Mouse (Mus musculus) MEL (cell line): ENCODE results near the gene Heatr5a.

Experiments
- CTCF ChIP-seq, 3 experiments: IDR thresholded peaks in 2 of 3; conservative IDR thresholded peaks in 1 of 3; 2 replicates each; pipeline ENCODE4 v1.5.1; 2011 to 2012; ENCODE audit warnings: low read length in 3 of 3, low read depth in 2 of 3, mild to moderate bottlenecking in 2 of 3, improper control_type of control experiment in 1 of 3, inconsistent platforms in 1 of 3, mixed read lengths in 1 of 3, moderate library complexity in 1 of 3; ENCODE audit not compliant: control insufficient read depth in 1 of 3, insufficient read depth in 1 of 3, poor library complexity in 1 of 3, severe bottlenecking in 1 of 3
- E2F4 ChIP-seq: IDR thresholded peaks from 2 replicates; pipeline ENCODE4 v1.6.1; 2011; ENCODE audit warnings: low read depth, low read length, improper control_type of control experiment, borderline replicate concordance
- EP300 ChIP-seq, 2 experiments: IDR thresholded peaks; 2 replicates each; pipeline ENCODE4 v1.6.1; 2011; ENCODE audit warnings: improper control_type of control experiment in 2 of 2, low read length in 2 of 2, low read depth in 1 of 2, mild to moderate bottlenecking in 1 of 2
- GATA1 ChIP-seq: IDR thresholded peaks from 2 replicates; pipeline ENCODE4 v1.6.1; 2011; ENCODE audit warnings: low read depth, low read length, improper control_type of control experiment
- MYC ChIP-seq: IDR thresholded peaks from 2 replicates; pipeline ENCODE4 v1.6.1; 2011; ENCODE audit warnings: low read depth, mild to moderate bottlenecking, low read length, improper control_type of control experiment, moderate library complexity
- POLR2A ChIP-seq, 2 experiments: IDR thresholded peaks; 2 replicates each; pipeline ENCODE4 v1.6.1; 2011 to 2012; ENCODE audit warnings: low read length in 2 of 2, mild to moderate bottlenecking in 2 of 2, control low read depth in 1 of 2, improper control_type of control experiment in 1 of 2, low read depth in 1 of 2, moderate library complexity in 1 of 2; ENCODE audit not compliant: control insufficient read depth in 1 of 2, insufficient read depth in 1 of 2, poor library complexity in 1 of 2
- POLR2AphosphoS2 ChIP-seq: IDR thresholded peaks from 2 replicates; pipeline ENCODE4 v1.6.1; 2011; ENCODE audit warnings: low read length, improper control_type of control experiment
- RCOR1 ChIP-seq: IDR thresholded peaks from 2 replicates; pipeline ENCODE4 v1.6.1; 2012; ENCODE audit warnings: low read depth, mild to moderate bottlenecking, inconsistent platforms, low read length, improper control_type of control experiment
- ZMIZ1 ChIP-seq: IDR thresholded peaks from 2 replicates; pipeline ENCODE4 v1.6.1; 2012; ENCODE audit warnings: low read depth, mild to moderate bottlenecking, inconsistent platforms, low read length, improper control_type of control experiment, moderate library complexity

DNA sequence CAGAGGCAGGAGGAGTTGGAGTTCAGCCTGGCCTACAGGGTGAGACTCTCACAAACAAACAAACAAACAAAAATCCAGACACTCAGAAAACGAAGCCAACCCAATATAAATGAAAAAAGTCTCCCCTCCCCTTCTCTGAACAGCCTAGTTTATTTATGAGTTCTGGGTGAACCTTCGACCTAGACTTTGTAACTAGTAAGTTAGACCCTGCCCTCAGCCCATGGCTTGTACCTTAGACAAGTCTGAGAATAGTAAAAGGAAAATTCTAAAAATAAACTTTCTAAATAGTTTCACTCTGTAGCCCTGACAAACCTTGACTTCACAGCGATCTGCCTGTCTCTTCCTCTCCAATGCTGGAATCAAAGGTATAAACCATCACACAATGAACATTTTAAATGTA, 101.6 kb downstream of the Heatr5a start:
- no peak for TF ChIP-seq POLR2A (IDR thresholded peaks at IDR 0.05; ENCODE audit: control insufficient read depth in 1 of 2, insufficient read depth in 1 of 2, low read depth in 1 of 2, low read length in 2 of 2, poor library complexity in 1 of 2)
- TF ChIP-seq RCOR1, result no peak
- no peak for TF ChIP-seq EP300 (IDR thresholded peaks at IDR 0.05; ENCODE audit: low read depth in 1 of 2, low read length in 2 of 2)
- no peak for TF ChIP-seq E2F4
- TF ChIP-seq MYC, result no peak
- no peak for TF ChIP-seq ZMIZ1
- no peak for TF ChIP-seq GATA1
- no peak for TF ChIP-seq POLR2AphosphoS2
- TF ChIP-seq CTCF (IDR thresholded peaks at IDR 0.05 in 2 of 3, conservative IDR thresholded peaks at IDR 0.05 in 1 of 3; ENCODE audit: control insufficient read depth in 1 of 3, insufficient read depth in 1 of 3, low read depth in 2 of 3, low read length in 3 of 3, poor library complexity in 1 of 3, severe bottlenecking in 1 of 3), result no peak
